Mouse (Mus musculus) embryonic facial prominence, embryonic 14.5 days (tissue): ENCODE data around the gene Qdpr. TPM values are rescaled to one million over a fixed set of nuclear protein-coding genes. Genes with fewer than 3 reads are reported as not detected.

Experiments used
- ATAC-seq: fragments of 200-750 bp; cut with Nextera tagmentation; 2 replicates; pipeline ENCODE4 v1.8.0; 2017; ENCODE audit warnings: low read depth, moderate number of reproducible peaks, moderate TSS enrichment
- DNase-seq: peaks from one replicate; pipeline ENCODE4 v3.0.0-alpha.2; 2015; ENCODE audit warnings: low spot score
- H3K27ac ChIP-seq: fragments of 300-500 bp; sonication (generic); replicated peaks from 2 replicates; pipeline ENCODE4 v1.5.1; 2014; ENCODE audit warnings: low read depth, mild to moderate bottlenecking, low read length, moderate library complexity
- H3K27me3 ChIP-seq: fragments of 300-500 bp; sonication (generic); replicated peaks from 2 replicates; pipeline ENCODE4 v1.6.1; 2014; ENCODE audit warnings: low read length; ENCODE audit not compliant: control insufficient read depth, insufficient read depth
- H3K36me3 ChIP-seq: fragments of 300-500 bp; sonication (generic); 2 replicates; pipeline ENCODE4 v1.6.1; 2014; ENCODE audit warnings: low read length, mixed read lengths; ENCODE audit not compliant: control insufficient read depth, insufficient read depth
- H3K4me1 ChIP-seq: fragments of 300-500 bp; sonication (generic); 2 replicates; pipeline ENCODE4 v1.6.1; 2014; ENCODE audit warnings: antibody characterized with exemption, low read length; ENCODE audit not compliant: control insufficient read depth, insufficient read depth
- H3K4me2 ChIP-seq: fragments of 300-500 bp; sonication (generic); 2 replicates; pipeline ENCODE4 v1.6.1; 2014; ENCODE audit warnings: low read depth, mild to moderate bottlenecking, low read length, moderate library complexity, mixed read lengths
- H3K4me3 ChIP-seq: fragments of 300-500 bp; sonication (generic); 2 replicates; pipeline ENCODE4 v1.5.1; 2014; ENCODE audit warnings: low read depth, mild to moderate bottlenecking, low read length
- H3K9ac ChIP-seq: fragments of 300-500 bp; sonication (generic); 2 replicates; pipeline ENCODE4 v1.6.1; 2014; ENCODE audit warnings: low read depth, mild to moderate bottlenecking, low read length, moderate library complexity, mixed read lengths
- H3K9me3 ChIP-seq: fragments of 300-500 bp; sonication (generic); 2 replicates; pipeline ENCODE4 v1.6.1; 2016; ENCODE audit warnings: low read length; ENCODE audit not compliant: control insufficient read depth
- WGBS: fragments of 180-500 bp; shearing (Covaris S2); extraction: QIAGEN DNeasy Blood & Tissue Kit; methylation state at CpG from one replicate; pipeline ENCODE4 v1.1.7; 2014; 5-methylcytosine and 5-hydroxymethylcytosine counted together
- polyA plus RNA-seq: library from polyadenylated mRNA; unstranded; fragments of >200 nt; fragmentation: Nextera tagmentation; extraction: Ambion mirVana; gene quantifications from 2 replicates; pipeline ENCODE4 v1.2.1, GENCODE M21; 2014

The Qdpr gene
- polyA plus RNA-seq, 1 experiment from 2014 or later = 122 TPM

DNA sequence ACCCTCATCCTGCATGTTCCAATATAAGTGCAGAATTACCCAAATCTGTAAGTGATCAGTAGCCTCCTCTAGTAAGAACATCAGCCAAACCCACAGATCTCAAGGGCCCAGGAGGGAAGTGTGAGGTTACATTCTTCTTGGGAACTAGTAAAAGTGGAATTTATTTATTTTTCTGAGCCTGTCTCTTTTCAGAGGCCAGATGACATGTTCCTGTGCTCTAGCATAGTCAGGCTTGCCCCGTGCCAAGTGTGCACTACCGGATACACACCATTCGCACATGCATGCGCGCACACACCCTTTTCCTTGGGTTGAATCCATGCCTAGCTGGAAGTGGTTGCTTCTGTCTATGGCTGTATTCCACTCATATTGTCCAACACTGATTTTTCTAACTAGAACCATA lies 25.7 kb upstream of the Qdpr start:
- DNase-seq = peak; percentile 68
- Histone ChIP-seq H3K9me3 (no peaks in the 10 kb centered on the region), H3K4me2 (no peak overlapping the region), H3K27ac (peak overlapping the region; percentile 10; the same call in 1 of the 2 replicates), H3K9ac (no peak overlapping the region), H3K4me3 (no peak overlapping the region), H3K4me1 (peaks cover 6% of the 10 kb centered on the region; the same call in 1 of the 2 replicates), H3K27me3 (no peaks in the 10 kb centered on the region), H3K36me3 (no peaks in the 10 kb centered on the region)
- WGBS = 57% methylated on average over 5 of the region's 5 CpGs
- peak; percentile 15; the same call in 1 of the 2 replicates for ATAC-seq

DNA sequence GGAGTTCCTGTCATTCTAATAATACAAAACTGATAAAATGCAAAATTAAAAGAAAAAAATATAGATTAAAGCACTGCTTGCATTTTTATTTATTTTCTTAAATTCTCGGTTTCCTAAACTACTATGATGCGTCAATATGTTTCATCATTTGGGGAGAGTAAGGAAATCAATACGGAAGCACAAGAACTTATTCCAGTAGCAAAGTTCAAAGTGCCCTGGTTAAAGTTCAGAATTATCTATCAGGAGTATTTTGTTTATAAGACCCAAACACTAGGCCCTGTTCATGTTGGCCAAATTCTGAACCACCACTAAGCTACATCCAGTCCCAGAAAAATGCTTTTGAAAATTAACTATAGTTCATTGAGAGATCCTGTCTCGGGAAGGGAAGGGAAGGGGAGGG lies 24.7 kb upstream of the Qdpr start:
- 76% methylated on average over 3 of the region's 4 CpGs for WGBS
- H3K27ac ChIP-seq = no peak overlapping the region
- H3K36me3 ChIP-seq = no peaks in the 10 kb centered on the region
- no peak overlapping the region for H3K9ac ChIP-seq
- H3K4me2 ChIP-seq = no peak overlapping the region
- no peak overlapping the region for H3K4me3 ChIP-seq
- H3K27me3 ChIP-seq = no peaks in the 10 kb centered on the region
- no peak for ATAC-seq
- peaks cover 6% of the 10 kb centered on the region; the same call in 1 of the 2 replicates for H3K4me1 ChIP-seq
- DNase-seq = no peak
- no peaks in the 10 kb centered on the region for H3K9me3 ChIP-seq

DNA sequence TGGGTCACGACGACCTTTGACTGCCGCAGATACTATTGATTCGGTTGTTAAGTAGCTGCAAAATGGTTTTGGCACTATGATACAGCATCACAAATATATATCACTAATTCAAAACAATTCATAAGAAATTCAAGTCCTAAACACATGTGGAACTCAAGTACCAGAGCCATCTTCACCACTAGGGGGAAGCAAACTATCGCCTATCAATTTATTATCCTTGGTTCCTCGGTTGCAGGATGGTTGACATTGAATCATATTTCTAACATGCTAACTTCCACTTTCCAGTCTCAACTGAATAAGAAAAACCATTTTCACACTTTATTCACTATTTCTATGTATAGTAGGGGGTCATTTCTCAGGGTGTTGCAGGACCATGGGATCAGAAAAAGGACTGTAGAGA lies 24.2 kb upstream of the Qdpr start:
- no peak for ATAC-seq
- H3K4me1 ChIP-seq = peaks cover 6% of the 10 kb centered on the region; the same call in 1 of the 2 replicates
- WGBS = 28% methylated on average over 6 of the region's 6 CpGs

DNA sequence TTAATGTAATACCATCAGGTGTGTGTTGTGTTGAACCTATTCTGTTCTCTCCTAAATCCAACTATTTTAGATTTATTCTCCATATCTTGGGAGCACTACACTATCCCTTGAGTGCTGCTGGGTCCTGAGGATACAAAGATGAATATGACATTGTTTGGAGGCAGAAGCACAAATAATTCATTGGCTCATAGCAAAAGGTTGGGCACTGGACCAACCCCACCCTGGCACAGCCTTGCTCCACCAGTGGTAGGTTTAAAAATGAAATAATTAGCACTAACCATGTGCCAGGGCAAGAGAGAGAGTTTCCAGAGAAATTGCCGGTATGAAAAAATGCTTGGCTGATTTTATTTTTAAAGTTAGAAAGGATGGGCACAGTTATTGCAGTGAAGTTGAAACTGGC lies 23.5 kb upstream of the Qdpr start:
- Histone ChIP-seq H3K4me2 (no peak overlapping the region), H3K27ac (no peak overlapping the region), H3K4me3 (no peak overlapping the region), H3K27me3 (no peaks in the 10 kb centered on the region), H3K9ac (no peak overlapping the region), H3K36me3 (no peaks in the 10 kb centered on the region), H3K9me3 (no peaks in the 10 kb centered on the region), H3K4me1 (peaks cover 6% of the 10 kb centered on the region; the same call in 1 of the 2 replicates)
- ATAC-seq = no peak
- 72% methylated on average over 1 of the region's 1 CpGs for WGBS
- no peak for DNase-seq

More for the DNA sequence above, 24.2 kb upstream of the Qdpr start:
- no peaks in the 10 kb centered on the region for H3K36me3 ChIP-seq
- H3K9ac ChIP-seq = no peak overlapping the region
- no peak overlapping the region for H3K4me3 ChIP-seq
- DNase-seq = peak; percentile 90
- H3K27me3 ChIP-seq = no peaks in the 10 kb centered on the region
- H3K9me3 ChIP-seq = no peaks in the 10 kb centered on the region
- no peak overlapping the region for H3K4me2 ChIP-seq
- H3K27ac ChIP-seq = no peak overlapping the region

DNA sequence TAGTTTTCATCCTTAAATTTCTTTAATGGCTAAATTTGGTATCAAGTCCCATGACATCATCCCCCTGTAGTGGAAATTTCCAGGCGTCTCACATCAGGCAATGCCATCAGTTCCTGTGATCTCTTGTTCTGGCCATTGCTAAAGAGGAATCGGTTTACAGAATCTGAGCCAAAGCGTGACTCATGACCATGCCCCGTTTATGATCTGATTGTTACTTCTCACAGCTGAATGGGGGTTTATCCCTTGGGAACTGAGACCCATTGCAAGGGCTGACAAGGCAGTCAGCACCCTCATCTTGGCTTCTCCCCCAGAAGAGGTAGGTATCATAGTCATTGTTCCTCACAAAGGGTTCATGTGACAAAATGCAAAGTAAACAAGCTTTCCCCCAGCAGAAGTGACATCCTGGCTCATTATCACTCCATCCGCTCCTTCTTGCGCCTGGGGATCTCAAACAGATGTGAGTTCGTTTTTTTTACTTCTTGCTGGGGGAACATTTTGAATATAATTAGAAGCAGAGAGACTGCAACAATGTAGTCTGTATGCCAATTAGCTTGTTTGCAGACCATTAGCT lies 22.9 kb upstream of the Qdpr start:
- no peak overlapping the region for H3K9ac ChIP-seq
- H3K4me1 ChIP-seq = peaks cover 6% of the 10 kb centered on the region; the same call in 1 of the 2 replicates
- H3K4me2 ChIP-seq = no peak overlapping the region
- H3K36me3 ChIP-seq = no peaks in the 10 kb centered on the region
- no peak overlapping the region for H3K27ac ChIP-seq
- no peaks in the 10 kb centered on the region for H3K27me3 ChIP-seq
- peak; percentile 44 for ATAC-seq
- peak; percentile 74 for DNase-seq
- no peak overlapping the region for H3K4me3 ChIP-seq
- WGBS = 27% methylated on average over 7 of the region's 7 CpGs
- H3K9me3 ChIP-seq = no peaks in the 10 kb centered on the region

DNA sequence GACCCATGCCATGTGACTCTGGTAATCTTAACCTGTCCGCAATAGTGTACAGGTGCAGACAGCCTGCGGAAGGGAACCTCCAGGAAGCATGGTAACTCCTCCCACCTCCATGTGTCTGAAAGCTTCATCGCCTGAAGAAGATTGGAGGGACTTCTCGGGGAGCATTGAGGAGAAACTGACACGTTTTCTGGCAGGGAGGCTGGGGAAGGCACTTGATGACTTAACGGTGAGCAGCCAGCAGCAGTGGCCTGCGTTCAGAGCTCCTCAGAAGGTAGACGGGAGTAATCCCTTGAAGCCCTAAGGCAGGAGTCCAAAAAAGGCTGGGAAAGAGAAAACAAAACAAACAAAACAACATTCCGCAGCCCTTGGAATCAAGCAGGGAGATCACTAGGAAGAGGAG lies 4.4 kb upstream of the Qdpr start:
- no peaks in the 10 kb centered on the region for H3K36me3 ChIP-seq
- ATAC-seq (no peak), DNase-seq (no peak)
- no peak overlapping the region for H3K27ac ChIP-seq
- no peaks in the 10 kb centered on the region for H3K27me3 ChIP-seq
- 29% methylated on average over 9 of the region's 9 CpGs for WGBS
- H3K9ac ChIP-seq = no peak overlapping the region
- H3K4me2 ChIP-seq = no peak overlapping the region
- H3K4me1 ChIP-seq = no peaks in the 10 kb centered on the region
- no peaks in the 10 kb centered on the region for H3K9me3 ChIP-seq
- H3K4me3 ChIP-seq = no peak overlapping the region

DNA sequence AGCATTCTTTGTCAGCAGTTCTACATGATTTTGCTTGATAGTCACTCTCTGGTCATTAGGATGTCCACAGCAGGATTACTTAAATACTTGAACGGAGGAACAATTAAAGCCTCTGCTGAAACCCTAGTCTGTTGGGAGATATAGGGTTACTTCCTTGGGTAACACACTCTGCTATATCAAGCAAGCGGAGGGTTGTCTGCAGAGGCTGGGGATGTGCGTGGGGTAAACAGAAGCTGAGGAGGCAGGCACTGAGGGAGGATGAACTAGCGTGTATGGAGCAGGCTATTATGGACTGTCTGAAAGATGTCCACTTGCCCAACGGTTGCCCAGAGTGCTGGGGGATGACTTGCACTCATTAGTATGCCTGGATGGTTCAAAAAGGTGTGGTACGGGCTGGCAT lies 3.4 kb upstream of the Qdpr start, which contains the start of gene Clrn2:
TSS of gene Clrn2 (plus strand) at position 301 of the 400 bp plus-strand sequence.
- ATAC-seq = no peak
- H3K36me3 ChIP-seq = no peaks in the 10 kb centered on the region
- H3K27ac ChIP-seq = no peak within 1 kb of the TSS
- H3K9me3 ChIP-seq = no peaks in the 10 kb centered on the region
- no peak for DNase-seq
- H3K9ac ChIP-seq = peak within 1 kb of the TSS; percentile 5; the same call in 1 of the 2 replicates
- H3K27me3 ChIP-seq = no peaks in the 10 kb centered on the region
- WGBS = 47% methylated on average over 6 of the region's 6 CpGs
- peaks cover 7% of the 10 kb centered on the region; the same call in 1 of the 2 replicates for H3K4me1 ChIP-seq
- no peak within 1 kb of the TSS for H3K4me3 ChIP-seq
- no peak within 1 kb of the TSS for H3K4me2 ChIP-seq

DNA sequence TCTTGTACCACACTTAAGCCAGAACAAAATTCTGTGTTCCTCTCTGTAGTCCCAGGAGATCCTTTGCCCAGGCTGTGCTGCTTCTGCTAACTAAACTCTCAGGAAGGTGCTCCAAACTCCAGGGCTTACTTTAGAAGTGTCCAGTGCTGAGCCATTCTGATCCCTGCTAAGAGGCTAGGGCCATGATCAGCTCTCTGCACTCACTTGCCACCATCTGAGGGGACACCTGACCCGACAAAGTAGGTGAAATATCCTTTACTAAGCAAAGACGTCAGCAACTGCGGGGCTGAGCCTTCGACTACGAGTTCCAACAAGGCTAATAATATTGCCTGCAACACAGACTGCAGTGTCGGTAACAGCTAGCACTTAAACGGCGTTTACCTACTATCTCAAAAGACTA lies 830 bp downstream of the Qdpr start:
- Histone ChIP-seq H3K9me3 (no peaks in the 10 kb centered on the region), H3K9ac (peak overlapping the region; percentile 71), H3K4me3 (peak overlapping the region; percentile 69), H3K36me3 (0 out of 2 replicates have a peak, but pooled peaks cover 12% of the 10 kb centered on the region), H3K4me2 (peak overlapping the region; percentile 88), H3K27ac (0 out of 2 replicates have a peak overlapping the region, but pooled peaks have one; percentile 74), H3K27me3 (no peaks in the 10 kb centered on the region), H3K4me1 (peaks cover 12% of the 10 kb centered on the region; the same call in 1 of the 2 replicates)
- ATAC-seq (no peak), DNase-seq (no peak)
- WGBS = 2% methylated on average over 8 of the region's 8 CpGs

DNA sequence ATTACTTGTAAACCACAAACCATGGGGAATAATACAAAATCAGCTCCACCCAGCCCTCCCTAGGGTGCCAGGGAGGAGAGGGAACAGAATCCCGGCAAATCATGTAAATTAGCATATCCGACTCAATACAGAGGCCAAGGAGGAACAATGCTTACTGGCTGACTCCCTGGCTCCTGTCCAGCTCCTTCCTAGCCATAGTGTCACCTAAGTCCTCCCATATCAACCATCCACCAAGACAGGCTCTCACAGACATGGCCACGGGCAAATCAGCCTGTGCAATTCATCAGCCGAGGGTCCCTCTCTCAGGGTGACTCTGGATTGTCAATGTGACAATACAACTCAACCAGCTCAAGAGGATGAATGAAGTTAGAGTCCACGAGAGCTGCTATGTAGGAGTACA lies 1.4 kb downstream of the Qdpr start:
- Histone ChIP-seq H3K9ac (peak overlapping the region; percentile 71), H3K27me3 (no peaks in the 10 kb centered on the region), H3K4me1 (peaks cover 12% of the 10 kb centered on the region; the same call in 1 of the 2 replicates), H3K27ac (no peak overlapping the region), H3K9me3 (no peaks in the 10 kb centered on the region), H3K4me2 (peak overlapping the region; percentile 88), H3K36me3 (0 out of 2 replicates have a peak, but pooled peaks cover 14% of the 10 kb centered on the region), H3K4me3 (peak overlapping the region; percentile 69; the same call in 1 of the 2 replicates)
- 59% methylated on average over 5 of the region's 5 CpGs for WGBS
- peak; percentile 42 for DNase-seq
- ATAC-seq = no peak
